10 mouse cellular contexts compared by ENCODE assay signal in the genomic region with DNA sequence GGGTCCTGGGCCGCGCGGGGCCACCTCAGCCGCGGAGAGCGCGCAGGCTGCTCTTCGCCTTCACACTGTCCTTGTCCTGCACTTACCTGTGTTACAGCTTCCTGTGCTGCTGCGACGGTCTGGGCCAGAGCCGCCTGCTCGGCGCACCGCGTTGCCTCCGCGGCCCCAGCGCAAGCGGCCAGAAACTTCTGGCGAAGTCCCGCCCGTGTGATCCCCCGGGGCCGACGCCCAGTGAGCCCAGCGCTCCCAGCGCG. TPM values are rescaled to one million over a fixed set of nuclear protein-coding genes. Genes with fewer than 3 reads are reported as not detected.
DNase-seq lines count a peak whose midpoint lies in the region; ATAC-seq and TF ChIP-seq lines count a peak whose summit lies in the region.
"Had no signal": no experiment of that assay in that cellular context is flagged by ENCODE, and none has a peak within 500 bp of the region (broad histone marks: within the 10 kb centered on the region; RNA-seq: fewer than 3 reads in every experiment).

No protein-coding gene starts in this region.

- no peak for DNase-seq in layer of hippocampus, adult 2 months (ENCODE audit: low spot score in 2 of 2)
- DNase-seq in layer of hippocampus, postnatal 25 days (ENCODE audit: extremely low spot score in 1 of 2, low spot score in 1 of 2) = no peak
- DNase-seq in hindbrain, embryonic 11.5 days (ENCODE audit: low spot score) = no peak
- DNase-seq in gastrocnemius, postnatal 4 days (ENCODE audit: low spot score in 2 of 2) = no peak
- DNase-seq in left cerebral cortex, adult 18-20 months (ENCODE audit: low spot score in 2 of 2) = no peak
- no peak for DNase-seq in left cerebral cortex, adult 11 months (ENCODE audit: low spot score)

- ATAC-seq in hindbrain, embryonic 11.5 days (ENCODE audit: low FRiP score) = 0 out of 2 replicates have a peak, but pooled peaks have one; percentile 39
- ATAC-seq in midbrain, embryonic 15.5 days (replicated peaks) = peak; percentile 64

- H3K27me3 ChIP-seq in hindbrain, embryonic 11.5 days (ENCODE audit: control insufficient read depth, insufficient read depth, low read length) = peaks cover 34% of the 10 kb centered on the region
- peaks cover 37% of the 10 kb centered on the region for H3K27me3 ChIP-seq in midbrain, embryonic 15.5 days (replicated peaks)

- H3K27ac ChIP-seq in layer of hippocampus, adult 2 months = 0 out of 2 replicates have a peak overlapping the region, but pooled peaks have one; percentile 32
- peak overlapping the region; percentile 68; the same call in 1 of the 2 replicates for H3K27ac ChIP-seq in cortical plate, adult 2 months (ENCODE audit: insufficient read depth, low read length)
- no peak overlapping the region for H3K27ac ChIP-seq in hindbrain, embryonic 11.5 days (ENCODE audit: low read depth, low read length)
- H3K27ac ChIP-seq in midbrain, embryonic 15.5 days = no peak overlapping the region

- H3K4me1 ChIP-seq in cortical plate, adult 2 months (ENCODE audit: control insufficient read depth, insufficient read depth, low read length) = no peaks in the 10 kb centered on the region
- H3K4me1 ChIP-seq in hindbrain, embryonic 11.5 days (replicated peaks; ENCODE audit: control insufficient read depth, insufficient read depth, low read length) = peaks cover 4% of the 10 kb centered on the region; the same call in 1 of the 2 replicates
- peaks cover 19% of the 10 kb centered on the region for H3K4me1 ChIP-seq in midbrain, embryonic 15.5 days

- H3K4me3 ChIP-seq in layer of hippocampus, adult 2 months = peak overlapping the region; percentile 53
- peak overlapping the region; percentile 68 for H3K4me3 ChIP-seq in cortical plate, adult 2 months (ENCODE audit: insufficient read depth, low read length)
- peak overlapping the region; percentile 36 for H3K4me3 ChIP-seq in hindbrain, embryonic 11.5 days (ENCODE audit: low read depth, low read length)
- peak overlapping the region; percentile 55 for H3K4me3 ChIP-seq in midbrain, embryonic 15.5 days

- TF ChIP-seq CTCF in layer of hippocampus, adult 2 months (conservative IDR thresholded peaks at IDR 0.05) = no peak
- TF ChIP-seq CTCF in cortical plate, adult 2 months (IDR thresholded peaks at IDR 0.05; ENCODE audit: extremely low read depth, insufficient read depth, low read length) = no peak

- peak overlapping the region; percentile 79 for H3K4me2 ChIP-seq in hindbrain, embryonic 11.5 days (replicated peaks; ENCODE audit: low read depth, low read length)
- peak overlapping the region; percentile 76 for H3K4me2 ChIP-seq in midbrain, embryonic 15.5 days

- 0% methylated on average over 25 of the region's 28 CpGs for WGBS in hindbrain, embryonic 11.5 days
- WGBS in midbrain, embryonic 15.5 days = 1% methylated on average over 28 of the region's 28 CpGs

- no peaks in the 10 kb centered on the region for H3K9me3 ChIP-seq in hindbrain, embryonic 11.5 days (ENCODE audit: control insufficient read depth, low read length)
- no peaks in the 10 kb centered on the region for H3K9me3 ChIP-seq in midbrain, embryonic 15.5 days

- no peak for TF ChIP-seq POLR2A in cortical plate, adult 2 months (IDR thresholded peaks at IDR 0.05; ENCODE audit: extremely low read depth, insufficient read depth, low read length)

- H3K9ac ChIP-seq in hindbrain, embryonic 11.5 days (ENCODE audit: low read depth, low read length) = no peak overlapping the region
- H3K9ac ChIP-seq in midbrain, embryonic 15.5 days = peak overlapping the region; percentile 39

- H3K36me3 ChIP-seq in hindbrain, embryonic 11.5 days (ENCODE audit: control insufficient read depth, insufficient read depth, low read length) = no peaks in the 10 kb centered on the region
- no peaks in the 10 kb centered on the region for H3K36me3 ChIP-seq in midbrain, embryonic 15.5 days (replicated peaks)

RNA-seq across cellular contexts. Expression of a gene that starts 1.0 kb away (rescaled TPM):
- 10 to 100 TPM in 1 of 2 experiments, 1 to 10 TPM in 1; 9.2 to 10.6 TPM for total RNA-seq in layer of hippocampus, adult 2 months (2021)
- total RNA-seq in layer of hippocampus, postnatal 25 days (2021) = 10 to 100 TPM; 10.7 to 11.3 TPM
- 43.4 and 44.2 TPM in 2 replicates for polyA plus RNA-seq in cortical plate, adult 2 months (2012; rRNA removed)
- polyA plus RNA-seq in hindbrain, embryonic 11.5 days (2014; fragmentation: Nextera tagmentation; extraction: Ambion mirVana) = 2.1 and 2.3 TPM in 2 replicates
- polyA plus RNA-seq in midbrain, embryonic 15.5 days (2015; fragmentation: Nextera tagmentation; extraction: Ambion mirVana) = 13.4 and 14.9 TPM in 2 replicates
- total RNA-seq in gastrocnemius, postnatal 4 days (2021) = under 1 TPM in 1 of 2 experiments, not detected in 1; 0.10 TPM
- 10 to 100 TPM; 43.3 to 47.5 TPM for total RNA-seq in left cerebral cortex, adult 18-20 months (2021)
- total RNA-seq: megakaryocyte, adult 5-6 weeks had no signal
- polyA plus RNA-seq: gonadal fat pad, adult 2 months had no signal

Comparison
In these comparisons a context has a peak if more than half of its experiments do, and no peak if none do; other contexts are left out.
1. H3K27ac ChIP-seq: peak in layer of hippocampus, adult 2 months (single experiment) and cortical plate, adult 2 months (single experiment); none in hindbrain, embryonic 11.5 days (single experiment) and midbrain, embryonic 15.5 days (single experiment).
2. RNA of a gene that starts 1.0 kb away (total RNA-seq): 43.3 to 47.5 TPM in left cerebral cortex, adult 18-20 months, 10.7 to 11.3 TPM in layer of hippocampus, postnatal 25 days and 9.2 to 10.6 TPM in layer of hippocampus, adult 2 months; 0.10 TPM in gastrocnemius, postnatal 4 days; every median in the first group is over 4 times any median in the second.
3. Peak in every context shown above with its lines, with median percentiles within 50 percentile points of each other: H3K4me3 ChIP-seq.